Mouse (Mus musculus): Measurements from ENCODE around the gene Gm11444. TPM values are rescaled to one million over a fixed set of nuclear protein-coding genes. Genes with fewer than 3 reads are reported as not detected.

The Gm11444 gene
- polyA plus RNA-seq, 1 experiment from 2014 or later, result not detected

DNA sequence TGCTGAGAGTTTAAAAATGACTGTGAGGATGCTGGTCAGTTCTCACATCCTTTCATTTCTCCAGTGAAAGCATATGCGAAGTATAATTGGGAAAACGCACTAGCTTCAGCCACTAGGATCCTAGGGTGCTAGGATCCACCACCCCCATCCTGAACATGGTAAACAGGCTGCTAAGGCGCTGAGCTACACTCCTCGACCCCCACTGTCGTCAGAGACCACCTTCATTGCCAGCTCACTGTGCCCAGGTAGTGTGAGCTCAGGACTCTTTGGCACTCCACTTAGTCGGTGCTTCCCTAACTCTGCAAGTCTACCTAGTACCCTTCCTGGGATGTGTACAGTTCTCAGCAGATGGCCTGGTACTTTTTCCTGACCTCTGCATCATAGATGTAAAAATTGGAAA is 42.6 kb upstream of the Gm11444 start:
- no peaks in the 10 kb centered on the region for H3K9me3 ChIP-seq (ENCODE audit: control insufficient read depth, low read length)
- H3K36me3 ChIP-seq (ENCODE audit: control insufficient read depth, insufficient read depth, low read length), result no peaks in the 10 kb centered on the region
- ATAC-seq (ENCODE audit: low FRiP score, low TSS enrichment) (no peak), DNase-seq (ENCODE audit: low spot score) (no peak)
- no peak overlapping the region for H3K4me2 ChIP-seq (replicated peaks; ENCODE audit: low read depth)
- H3K4me3 ChIP-seq (ENCODE audit: low read depth, low read length), result no peak overlapping the region
- peaks cover 36% of the 10 kb centered on the region for H3K27me3 ChIP-seq (ENCODE audit: control insufficient read depth, insufficient read depth, low read length)
- TF ChIP-seq CTCF (IDR thresholded peaks at IDR 0.05; ENCODE audit: low read depth) (no peak), EP300 (optimal IDR thresholded peaks at IDR 0.05) (no peak)
- H3K9ac ChIP-seq (ENCODE audit: low read length), result no peak overlapping the region
- WGBS, result 11% methylated on average over 6 of the region's 6 CpGs
- peaks cover 4% of the 10 kb centered on the region; the same call in 1 of the 2 replicates for H3K4me1 ChIP-seq (replicated peaks; ENCODE audit: control insufficient read depth, insufficient read depth)
- no peak overlapping the region for H3K27ac ChIP-seq (replicated peaks)

DNA sequence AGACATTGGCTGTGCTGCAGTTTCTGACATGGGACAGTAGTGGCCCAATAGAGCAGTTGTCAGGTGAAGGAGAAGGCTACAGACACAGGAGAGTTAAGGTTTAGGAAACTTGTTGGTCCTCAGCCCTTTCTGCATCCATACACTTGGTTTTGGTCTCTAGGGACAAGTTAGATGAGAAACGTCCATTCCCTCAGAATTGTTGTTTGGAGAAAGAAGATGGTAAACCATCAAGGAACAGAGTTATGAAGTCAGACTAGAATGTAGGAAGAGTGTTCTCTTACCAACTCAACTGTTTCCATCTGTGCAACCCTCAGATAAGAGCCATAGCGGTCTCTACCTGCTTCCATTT is 41.5 kb upstream of the Gm11444 start:
- no peak for DNase-seq (ENCODE audit: low spot score)
- no peak for ATAC-seq (ENCODE audit: low FRiP score, low TSS enrichment)
- no peak overlapping the region for H3K4me3 ChIP-seq (ENCODE audit: low read depth, low read length)
- no peak overlapping the region for H3K4me2 ChIP-seq (replicated peaks; ENCODE audit: low read depth)
- H3K9ac ChIP-seq (ENCODE audit: low read length), result no peak overlapping the region
- H3K9me3 ChIP-seq (ENCODE audit: control insufficient read depth, low read length), result no peaks in the 10 kb centered on the region
- H3K27me3 ChIP-seq (ENCODE audit: control insufficient read depth, insufficient read depth, low read length), result peaks cover 38% of the 10 kb centered on the region
- peaks cover 4% of the 10 kb centered on the region; the same call in 1 of the 2 replicates for H3K4me1 ChIP-seq (replicated peaks; ENCODE audit: control insufficient read depth, insufficient read depth)
- H3K27ac ChIP-seq (replicated peaks), result no peak overlapping the region
- no peaks in the 10 kb centered on the region for H3K36me3 ChIP-seq (ENCODE audit: control insufficient read depth, insufficient read depth, low read length)
- TF ChIP-seq EP300 (optimal IDR thresholded peaks at IDR 0.05), result no peak
- TF ChIP-seq CTCF (IDR thresholded peaks at IDR 0.05; ENCODE audit: low read depth), result no peak
- WGBS, result 23% methylated on average over 2 of the region's 2 CpGs

DNA sequence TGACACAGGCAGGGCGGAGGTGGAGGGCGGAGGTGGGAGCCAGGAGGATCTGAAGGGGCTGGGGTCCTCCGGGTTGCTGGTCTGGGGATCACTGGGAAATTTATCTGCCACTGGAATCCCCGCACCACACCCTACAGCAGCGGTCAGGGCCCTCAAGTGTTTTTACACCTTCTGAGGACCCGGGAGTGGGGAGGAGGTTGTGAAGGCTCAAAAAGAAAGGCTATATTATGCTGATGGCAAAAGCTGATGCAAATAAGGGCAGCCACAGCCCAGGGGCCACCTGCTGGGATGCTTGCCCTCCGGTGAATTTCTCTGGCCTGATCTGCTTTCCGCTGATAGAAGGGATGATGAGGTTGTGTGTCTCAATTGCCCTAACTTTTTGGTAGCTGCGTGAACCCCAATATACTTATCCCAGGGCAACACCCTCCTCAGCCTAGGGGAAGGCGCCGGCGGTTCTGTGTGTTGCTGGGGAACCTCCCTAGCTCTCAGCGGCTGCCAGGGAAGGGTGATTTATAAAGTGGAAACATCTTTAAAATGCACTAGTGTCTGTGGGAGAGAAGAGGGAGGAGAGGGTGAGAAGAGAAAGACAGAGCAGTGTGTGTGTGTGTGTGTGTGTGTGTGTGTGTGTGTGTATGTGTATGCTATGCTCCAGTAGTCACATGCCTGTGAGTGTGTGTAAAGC is 41.0 kb upstream of the Gm11444 start:
- Histone ChIP-seq H3K27ac (replicated peaks) (no peak overlapping the region), H3K4me2 (replicated peaks; ENCODE audit: low read depth) (no peak overlapping the region), H3K36me3 (ENCODE audit: control insufficient read depth, insufficient read depth, low read length) (no peaks in the 10 kb centered on the region), H3K27me3 (ENCODE audit: control insufficient read depth, insufficient read depth, low read length) (peaks cover 43% of the 10 kb centered on the region), H3K4me3 (ENCODE audit: low read depth, low read length) (no peak overlapping the region), H3K4me1 (replicated peaks; ENCODE audit: control insufficient read depth, insufficient read depth) (peaks cover 4% of the 10 kb centered on the region; the same call in 1 of the 2 replicates), H3K9ac (ENCODE audit: low read length) (no peak overlapping the region), H3K9me3 (ENCODE audit: control insufficient read depth, low read length) (no peaks in the 10 kb centered on the region)
- TF ChIP-seq EP300 (optimal IDR thresholded peaks at IDR 0.05) (no peak), CTCF (IDR thresholded peaks at IDR 0.05; ENCODE audit: low read depth) (no peak)
- 12% methylated on average over 11 of the region's 13 CpGs for WGBS
- no peak for ATAC-seq (ENCODE audit: low FRiP score, low TSS enrichment)
- DNase-seq (ENCODE audit: low spot score), result no peak

DNA sequence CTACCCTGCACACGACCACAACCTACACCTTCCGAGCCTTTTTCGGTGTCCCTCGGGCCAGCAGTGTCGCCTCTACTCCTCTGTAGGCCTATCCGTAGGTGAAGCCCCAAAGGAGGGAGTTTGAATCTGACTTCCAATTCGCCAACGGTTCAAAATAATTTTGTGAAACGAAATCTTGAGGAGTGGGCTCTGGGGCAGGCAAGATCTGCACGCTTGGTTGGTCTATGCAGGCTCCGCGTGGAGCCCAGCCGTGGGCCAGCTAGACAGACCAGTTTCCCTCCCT is 40.4 kb upstream of the Gm11444 start:
- TF ChIP-seq CTCF (IDR thresholded peaks at IDR 0.05; ENCODE audit: low read depth), result no peak
- no peak for TF ChIP-seq EP300 (optimal IDR thresholded peaks at IDR 0.05)
- 16% methylated on average over 13 of the region's 13 CpGs for WGBS
- Histone ChIP-seq H3K27ac (replicated peaks) (no peak overlapping the region), H3K4me1 (replicated peaks; ENCODE audit: control insufficient read depth, insufficient read depth) (peaks cover 4% of the 10 kb centered on the region; the same call in 1 of the 2 replicates), H3K4me2 (replicated peaks; ENCODE audit: low read depth) (no peak overlapping the region), H3K9me3 (ENCODE audit: control insufficient read depth, low read length) (no peaks in the 10 kb centered on the region), H3K27me3 (ENCODE audit: control insufficient read depth, insufficient read depth, low read length) (peaks cover 49% of the 10 kb centered on the region), H3K9ac (ENCODE audit: low read length) (no peak overlapping the region), H3K36me3 (ENCODE audit: control insufficient read depth, insufficient read depth, low read length) (no peaks in the 10 kb centered on the region), H3K4me3 (ENCODE audit: low read depth, low read length) (no peak overlapping the region)
- DNase-seq (ENCODE audit: low spot score) (no peak), ATAC-seq (ENCODE audit: low FRiP score, low TSS enrichment) (no peak)

DNA sequence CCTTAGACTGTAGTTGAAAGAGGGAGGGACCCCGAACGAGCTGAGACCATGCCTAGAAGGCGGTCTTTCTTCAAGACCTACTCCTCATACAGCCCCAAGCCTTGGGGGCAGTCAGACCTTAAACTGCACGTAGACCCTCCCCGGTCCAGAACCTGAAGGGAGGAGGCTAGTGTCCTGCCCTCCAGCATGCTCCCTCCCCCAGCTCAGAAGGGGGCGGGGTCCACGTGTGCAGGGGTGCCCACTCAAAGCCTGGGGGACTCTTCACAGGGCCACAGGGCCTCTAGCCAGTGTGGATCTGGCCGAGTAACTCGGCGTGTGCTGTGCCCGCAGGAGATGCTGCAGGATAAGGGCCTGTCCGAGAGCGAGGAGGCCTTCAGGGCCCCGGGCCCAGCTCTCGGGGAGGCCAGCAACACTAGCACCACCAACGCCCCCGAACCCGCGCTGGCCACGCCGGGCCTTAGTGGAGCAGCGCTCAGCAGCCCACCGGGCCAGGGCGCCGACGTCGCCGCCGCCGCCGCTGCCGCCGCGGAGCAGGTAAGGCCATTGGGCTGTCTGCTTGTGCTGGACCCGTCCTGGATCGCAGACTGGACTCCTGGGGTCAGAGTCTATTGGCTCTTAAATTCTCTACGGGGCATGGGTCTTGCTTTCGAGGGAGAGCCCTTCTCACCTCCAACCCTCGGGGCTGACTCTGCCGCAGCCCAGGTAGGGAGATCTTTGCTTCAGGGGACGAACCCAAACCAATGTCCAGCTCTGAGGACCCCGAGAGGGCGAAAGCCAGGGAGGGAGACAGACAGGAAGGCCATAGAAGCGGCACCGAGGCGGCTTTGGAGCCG is 39.8 kb upstream of the Gm11444 start:
- peaks cover 1% of the 10 kb centered on the region; the same call in 1 of the 2 replicates for H3K4me1 ChIP-seq (replicated peaks; ENCODE audit: control insufficient read depth, insufficient read depth)
- ATAC-seq (ENCODE audit: low FRiP score, low TSS enrichment) (0 out of 2 replicates have a peak, but pooled peaks have one; percentile 20), DNase-seq (ENCODE audit: low spot score) (no peak)
- no peak overlapping the region for H3K9ac ChIP-seq (ENCODE audit: low read length)
- WGBS, result 17% methylated on average over 45 of the region's 47 CpGs
- no peak overlapping the region for H3K27ac ChIP-seq (replicated peaks)
- TF ChIP-seq CTCF (IDR thresholded peaks at IDR 0.05; ENCODE audit: low read depth) (no peak), EP300 (optimal IDR thresholded peaks at IDR 0.05) (no peak)
- no peak overlapping the region for H3K4me2 ChIP-seq (replicated peaks; ENCODE audit: low read depth)
- peaks cover 51% of the 10 kb centered on the region for H3K27me3 ChIP-seq (ENCODE audit: control insufficient read depth, insufficient read depth, low read length)
- H3K36me3 ChIP-seq (ENCODE audit: control insufficient read depth, insufficient read depth, low read length), result no peaks in the 10 kb centered on the region
- no peaks in the 10 kb centered on the region for H3K9me3 ChIP-seq (ENCODE audit: control insufficient read depth, low read length)
- no peak overlapping the region for H3K4me3 ChIP-seq (ENCODE audit: low read depth, low read length)
